Mouse (Mus musculus) liver, embryonic 14.5 days (tissue): ENCODE results near the gene Iqschfp.

Experiments
- CTCF ChIP-seq: IDR thresholded peaks from 2 replicates; pipeline ENCODE4 v1.5.1; 2016; ENCODE audit warnings: antibody characterized with exemption, low read depth, control low read depth
- EP300 ChIP-seq: IDR thresholded peaks from 2 replicates; pipeline ENCODE4 v1.6.1; 2016; ENCODE audit warnings: antibody characterized with exemption, low read depth

DNA sequence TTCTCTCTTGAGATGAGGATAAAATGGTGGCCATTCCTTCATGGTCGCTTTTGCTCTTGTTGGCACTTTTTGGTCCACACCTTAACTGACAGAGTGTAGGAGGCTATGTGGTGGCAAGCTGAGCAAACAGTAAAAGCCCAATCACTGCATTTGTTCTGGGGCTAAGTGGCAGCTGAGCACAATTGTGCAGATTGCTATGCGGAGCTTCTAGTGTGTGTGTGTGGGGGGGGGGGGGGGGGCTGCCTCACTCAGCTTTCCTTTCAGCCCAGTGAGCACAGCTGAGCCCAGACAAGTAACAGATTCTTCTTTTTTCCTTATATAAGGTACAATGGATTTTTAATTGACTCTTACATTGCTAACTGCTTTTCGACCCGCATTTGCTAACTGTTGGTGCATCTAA is 110.4 kb downstream of the Iqschfp start:
- no peak for TF ChIP-seq CTCF
- TF ChIP-seq EP300, result no peak
